Mouse (Mus musculus) T-cell, adult 66 days (primary cell): Measurements from ENCODE around the gene Gpr150. TPM values are rescaled to one million over a fixed set of nuclear protein-coding genes. Genes with fewer than 3 reads are reported as not detected.

ENCODE experiments used
- total RNA-seq, 2 experiments: library from RNA; stranded (reverse); gene quantifications; 3 replicates in 1 of 2; 4 replicates in 1 of 2; pipeline ENCODE4 v1.2.4; 2023

The Gpr150 gene
- total RNA-seq: not detected

GRCm38 (mm10) chr13:76056896-76057266 lies at the start of gene Gpr150:
TSS of gene Gpr150 (minus strand) at chr13:76056996.

DNA sequence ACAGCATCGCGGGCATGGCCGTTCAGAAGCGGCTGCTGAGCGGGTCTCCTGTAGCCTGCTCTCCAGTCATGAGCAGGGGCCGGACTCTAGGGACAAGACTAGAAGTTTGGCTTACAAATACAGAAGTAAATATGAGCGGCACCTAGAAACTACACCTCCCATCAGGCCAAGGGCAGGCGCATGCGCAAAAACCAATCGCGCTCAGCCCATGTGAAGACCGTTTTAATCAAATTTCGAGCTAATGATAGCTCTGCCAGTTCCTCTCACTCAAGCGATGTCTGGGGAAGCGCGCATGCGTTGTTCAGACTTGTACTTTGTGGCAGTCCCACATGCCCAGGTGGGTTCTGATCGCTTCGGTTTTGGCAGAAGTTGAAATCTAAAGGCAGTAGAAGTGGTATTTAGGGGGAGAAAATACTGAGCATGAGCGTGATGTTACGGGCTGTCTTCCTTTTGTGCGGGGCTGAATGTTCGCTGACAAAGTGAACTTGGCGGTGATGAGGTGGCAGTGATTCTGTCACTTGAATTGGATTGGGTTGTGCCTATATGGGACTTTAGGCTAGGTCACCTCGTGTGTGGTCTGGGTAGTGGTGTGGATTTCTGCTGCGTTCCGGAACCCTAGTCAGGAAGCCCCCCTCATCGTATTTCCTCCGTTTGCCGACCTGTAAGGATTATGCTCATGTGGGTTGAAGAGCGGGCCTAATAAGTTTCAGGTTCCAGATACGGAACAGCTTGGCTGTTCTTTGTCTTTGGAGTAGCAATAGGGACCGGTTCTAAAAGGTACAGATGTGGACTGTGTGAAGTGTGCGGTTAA lies 41.9 kb upstream of the Gpr150 start, which contains the start of the genes Arsk and Ttc37:
Gene Arsk (minus strand): TSS at position 168 of the 811 bp plus-strand sequence.
Gene Ttc37 (plus strand): TSS at position 242 of the 811 bp plus-strand sequence.

GRCm38 (mm10) chr13:76017974-76018843 lies 38.6 kb downstream of the Gpr150 start, which contains the start of gene Rfesd:
TSS of gene Rfesd (minus strand) at chr13:76018719.

Other genes with a start within 250 kb of the Gpr150 start
- gene Glrx, start 217.1 kb downstream of the Gpr150 start, total RNA-seq: 10 to 100 TPM; 20.3 to 27.3 TPM
- under 1 TPM in 1 of 2 experiments, not detected in 1; 0.32 TPM for gene Rhobtb3, start 113.1 kb downstream of the Gpr150 start, total RNA-seq
- gene Spata9, start 89.8 kb downstream of the Gpr150 start, total RNA-seq: not detected
- gene Rfesd, start 38.3 kb downstream of the Gpr150 start, total RNA-seq: 1 to 10 TPM; 7.1 to 7.9 TPM
- 1 to 10 TPM; 7.4 to 8.9 TPM for gene Arsk, start 41.7 kb upstream of the Gpr150 start, total RNA-seq
- gene Ttc37, start 41.7 kb upstream of the Gpr150 start, total RNA-seq: 10 to 100 TPM; 36.5 to 37.7 TPM
- not detected for gene Fam81b, start 248.1 kb upstream of the Gpr150 start, total RNA-seq